Mouse (Mus musculus) myocyte (in vitro differentiated cells): ENCODE results near the gene Hadhb.

Experiments
- CEBPB ChIP-seq: IDR thresholded peaks from 2 replicates; pipeline ENCODE4 v1.6.1; 2011; ENCODE audit warnings: mild to moderate bottlenecking, moderate library complexity; ENCODE audit not compliant: poor library complexity, insufficient read depth, severe bottlenecking
- E2F4 ChIP-seq: IDR thresholded peaks from one replicate; pipeline ENCODE4 v1.6.1; 2011; ENCODE audit warnings: mild to moderate bottlenecking, control low read depth, moderate library complexity; ENCODE audit not compliant: insufficient read depth
- MAX ChIP-seq: IDR thresholded peaks from one replicate; pipeline ENCODE4 v1.6.1; 2011; ENCODE audit warnings: low read depth, mild to moderate bottlenecking, control low read depth
- MYOD1 ChIP-seq, 3 experiments: IDR thresholded peaks; one replicate each; pipeline ENCODE4 v1.6.1; 2011; ENCODE audit warnings: control low read depth in 2 of 3, low read depth in 2 of 3, mild to moderate bottlenecking in 2 of 3, moderate library complexity in 1 of 3; ENCODE audit not compliant: insufficient read length in 2 of 3, control insufficient read depth in 1 of 3
- MYOG ChIP-seq, 3 experiments: IDR thresholded peaks; one replicate each; pipeline ENCODE4 v1.6.1; 2011; ENCODE audit warnings: control low read depth in 2 of 3, low read depth in 2 of 3, mild to moderate bottlenecking in 2 of 3; ENCODE audit not compliant: insufficient read length in 2 of 3, control insufficient read depth in 1 of 3, insufficient read depth in 1 of 3
- POLR2A ChIP-seq: IDR thresholded peaks from one replicate; pipeline ENCODE4 v1.6.1; 2011; ENCODE audit warnings: low read depth, mild to moderate bottlenecking, control low read depth, moderate library complexity; ENCODE audit not compliant: insufficient read length
- POLR2AphosphoS2 ChIP-seq: IDR thresholded peaks from one replicate; pipeline ENCODE4 v1.6.1; 2011; ENCODE audit warnings: low read depth, control low read depth; ENCODE audit not compliant: insufficient read length
- REST ChIP-seq: IDR thresholded peaks from one replicate; pipeline ENCODE4 v1.6.1; 2011; ENCODE audit warnings: mild to moderate bottlenecking, control low read depth, moderate library complexity; ENCODE audit not compliant: insufficient read depth, insufficient read length
- SRF ChIP-seq: IDR thresholded peaks from one replicate; pipeline ENCODE4 v1.6.1; 2011; ENCODE audit warnings: low read depth; ENCODE audit not compliant: control insufficient read depth, insufficient read length
- TCF12 ChIP-seq: IDR thresholded peaks from one replicate; pipeline ENCODE4 v1.6.1; 2011; ENCODE audit warnings: mild to moderate bottlenecking, control low read depth; ENCODE audit not compliant: poor library complexity, insufficient read depth, severe bottlenecking
- TCF3 ChIP-seq: IDR thresholded peaks from one replicate; pipeline ENCODE4 v1.6.1; 2011; ENCODE audit warnings: low read depth, control low read depth; ENCODE audit not compliant: insufficient read length
- USF1 ChIP-seq: IDR thresholded peaks from one replicate; pipeline ENCODE4 v1.6.1; 2011; ENCODE audit warnings: low read depth, mild to moderate bottlenecking, control low read depth, moderate library complexity

- TF ChIP-seq MAX, result no peak
- TF ChIP-seq USF1, result no peak
- no peak for TF ChIP-seq POLR2A
- no peak for TF ChIP-seq E2F4
- TF ChIP-seq SRF, result no peak
- TF ChIP-seq MYOD1 (IDR thresholded peaks at IDR 0.05; ENCODE audit: control insufficient read depth in 1 of 3, insufficient read length in 2 of 3, low read depth in 2 of 3), result no peak
- TF ChIP-seq MYOG (IDR thresholded peaks at IDR 0.05; ENCODE audit: control insufficient read depth in 1 of 3, insufficient read depth in 1 of 3, insufficient read length in 2 of 3, low read depth in 2 of 3), result no peak
- no peak for TF ChIP-seq POLR2AphosphoS2
- no peak for TF ChIP-seq CEBPB
- TF ChIP-seq TCF12, result no peak
- TF ChIP-seq TCF3, result no peak
- TF ChIP-seq REST, result no peak
These were observed 48.3 kb downstream of the Hadhb start for GRCm38 (mm10) chr5:30203216-30203885.
